Mouse (Mus musculus) stomach, embryonic 14.5 days (tissue): ENCODE results near the gene App. TPM values are rescaled to one million over a fixed set of nuclear protein-coding genes. Genes with fewer than 3 reads are reported as not detected.

ENCODE experiments used
- ATAC-seq: fragments of 200-750 bp; cut with Nextera tagmentation; 2 replicates; pipeline ENCODE4 v1.8.0; 2017; ENCODE audit warnings: low read depth, moderate TSS enrichment; ENCODE audit not compliant: insufficient number of reproducible peaks, insufficient read depth, low FRiP score
- H3K27ac ChIP-seq: fragments of 300-500 bp; sonication (generic); 2 replicates; pipeline ENCODE4 v1.5.1; 2014; ENCODE audit warnings: mild to moderate bottlenecking, low read length, moderate library complexity, mixed read lengths
- H3K27me3 ChIP-seq: fragments of 300-500 bp; sonication (generic); 2 replicates; pipeline ENCODE4 v1.6.1; 2014; ENCODE audit warnings: low read length, control low read depth, mixed read lengths; ENCODE audit not compliant: control insufficient read depth, insufficient read depth
- H3K36me3 ChIP-seq: fragments of 300-500 bp; sonication (generic); 2 replicates; pipeline ENCODE4 v1.6.1; 2014; ENCODE audit warnings: mild to moderate bottlenecking, control low read depth, low read length, moderate library complexity, mixed read lengths; ENCODE audit not compliant: control insufficient read depth, insufficient read depth
- H3K4me1 ChIP-seq: fragments of 300-500 bp; sonication (generic); 2 replicates; pipeline ENCODE4 v1.6.1; 2014; ENCODE audit warnings: low read length, control low read depth, mixed read lengths; ENCODE audit not compliant: control insufficient read depth, insufficient read depth
- H3K4me2 ChIP-seq: fragments of 300-500 bp; sonication (generic); replicated peaks from 2 replicates; pipeline ENCODE4 v1.6.1; 2014; ENCODE audit warnings: low read depth, low read length, control low read depth
- H3K4me3 ChIP-seq: fragments of 300-500 bp; sonication (generic); 2 replicates; pipeline ENCODE4 v1.5.1; 2014; ENCODE audit warnings: low read depth, low read length, control low read depth
- H3K9ac ChIP-seq: fragments of 300-500 bp; sonication (generic); replicated peaks from 2 replicates; pipeline ENCODE4 v1.6.1; 2014; ENCODE audit warnings: low read depth, mild to moderate bottlenecking, control low read depth, low read length, moderate library complexity, mixed read lengths
- H3K9me3 ChIP-seq: fragments of 300-500 bp; sonication (generic); 2 replicates; pipeline ENCODE4 v1.6.1; 2016; ENCODE audit warnings: low read depth, low read length, control low read depth; ENCODE audit not compliant: control insufficient read depth
- WGBS: fragments of 180-500 bp; shearing (Covaris S2); extraction: QIAGEN DNeasy Blood & Tissue Kit; methylation state at CpG from one replicate; pipeline ENCODE4 v1.1.7; 2014; 5-methylcytosine and 5-hydroxymethylcytosine counted together
- polyA plus RNA-seq: library from polyadenylated mRNA; unstranded; fragments of >200 nt; fragmentation: Nextera tagmentation; extraction: Ambion mirVana; gene quantifications from 2 replicates; pipeline ENCODE4 v1.2.1, GENCODE M21; 2014

Gene App
- polyA plus RNA-seq, 1 experiment from 2014 or later, result 160 TPM

- Histone ChIP-seq H3K9ac (no peak overlapping the region), H3K27ac (peak overlapping the region; percentile 55; the same call in 1 of the 2 replicates), H3K36me3 (no peaks in the 10 kb centered on the region), H3K4me2 (no peak overlapping the region), H3K4me1 (peaks cover 22% of the 10 kb centered on the region), H3K4me3 (no peak overlapping the region), H3K9me3 (no peaks in the 10 kb centered on the region), H3K27me3 (no peaks in the 10 kb centered on the region)
- 55% methylated on average over 9 of the region's 9 CpGs for WGBS
- no peak for ATAC-seq
Observed at GRCm38 (mm10) chr16:85148615-85149508, 24.7 kb downstream of the App start.

GRCm38 (mm10) chr16:85147440-85147839, 26.1 kb downstream of the App start:
- WGBS, result 71% methylated on average over 4 of the region's 4 CpGs
- ATAC-seq, result no peak

DNA sequence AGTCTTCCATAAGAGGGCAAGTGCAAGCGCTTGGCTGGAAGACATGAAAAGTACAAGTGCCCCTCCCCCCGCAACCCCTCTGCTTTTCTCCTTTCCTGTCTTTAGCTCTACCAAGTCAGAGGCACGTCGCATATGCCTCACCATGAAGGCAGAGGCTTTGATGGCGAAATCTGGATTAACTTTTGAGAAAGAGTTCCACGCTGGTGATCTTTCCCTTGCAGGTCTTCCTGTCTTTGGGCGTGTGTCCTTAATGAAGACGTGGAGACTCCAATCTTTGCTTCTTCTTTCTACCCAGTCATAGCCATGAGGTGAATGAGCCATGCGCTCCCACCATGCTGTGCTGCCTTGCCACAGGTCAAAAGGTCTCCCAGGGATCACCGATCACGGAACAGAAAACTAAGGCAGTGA, 27.8 kb downstream of the App start:
- no peaks in the 10 kb centered on the region for H3K9me3 ChIP-seq
- ATAC-seq, result no peak
- no peak overlapping the region for H3K27ac ChIP-seq
- no peaks in the 10 kb centered on the region for H3K27me3 ChIP-seq
- H3K4me1 ChIP-seq, result peaks cover 14% of the 10 kb centered on the region
- 90% methylated on average over 11 of the region's 11 CpGs for WGBS
- H3K36me3 ChIP-seq, result no peaks in the 10 kb centered on the region
- no peak overlapping the region for H3K9ac ChIP-seq
- H3K4me3 ChIP-seq, result no peak overlapping the region
- H3K4me2 ChIP-seq, result no peak overlapping the region

More at GRCm38 (mm10) chr16:85147440-85147839, 26.1 kb downstream of the App start:
- H3K9me3 ChIP-seq, result no peaks in the 10 kb centered on the region
- peaks cover 22% of the 10 kb centered on the region for H3K4me1 ChIP-seq
- no peaks in the 10 kb centered on the region for H3K36me3 ChIP-seq
- no peak overlapping the region for H3K27ac ChIP-seq
- H3K4me3 ChIP-seq, result no peak overlapping the region
- no peaks in the 10 kb centered on the region for H3K27me3 ChIP-seq
- no peak overlapping the region for H3K4me2 ChIP-seq
- no peak overlapping the region for H3K9ac ChIP-seq

DNA sequence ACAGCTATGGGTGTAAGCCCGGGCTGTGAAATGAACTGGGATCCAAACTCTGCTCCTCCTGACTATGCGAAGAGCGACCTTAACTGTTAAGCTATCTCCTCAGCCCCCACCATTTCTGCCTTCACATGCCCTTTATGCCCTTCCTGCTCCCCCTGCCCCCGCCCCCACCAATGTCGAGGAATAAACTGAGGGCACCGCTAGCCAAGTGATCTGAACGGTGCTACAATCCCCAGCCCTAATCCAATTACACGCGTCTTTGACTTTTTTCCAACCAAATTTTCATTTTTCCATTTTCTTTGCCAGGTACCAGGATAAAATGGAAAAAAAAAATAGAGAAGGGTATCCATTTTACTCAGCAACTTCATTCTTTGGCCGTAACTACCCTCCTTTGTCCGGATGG, 28.2 kb downstream of the App start:
- no peak for ATAC-seq
- H3K9ac ChIP-seq, result no peak overlapping the region
- H3K4me3 ChIP-seq, result no peak overlapping the region
- 91% methylated on average over 11 of the region's 11 CpGs for WGBS
- no peaks in the 10 kb centered on the region for H3K9me3 ChIP-seq
- H3K4me1 ChIP-seq, result peaks cover 14% of the 10 kb centered on the region
- H3K27me3 ChIP-seq, result no peaks in the 10 kb centered on the region
- no peak overlapping the region for H3K4me2 ChIP-seq
- H3K36me3 ChIP-seq, result no peaks in the 10 kb centered on the region
- no peak overlapping the region for H3K27ac ChIP-seq

- no peak overlapping the region for H3K4me2 ChIP-seq
- WGBS, result 73% methylated on average over 6 of the region's 6 CpGs
- no peak overlapping the region for H3K9ac ChIP-seq
- H3K9me3 ChIP-seq, result no peaks in the 10 kb centered on the region
- H3K27ac ChIP-seq, result no peak overlapping the region
- ATAC-seq, result no peak
- no peaks in the 10 kb centered on the region for H3K27me3 ChIP-seq
- peaks cover 12% of the 10 kb centered on the region for H3K4me1 ChIP-seq
- H3K36me3 ChIP-seq, result no peaks in the 10 kb centered on the region
- no peak overlapping the region for H3K4me3 ChIP-seq
Observed at GRCm38 (mm10) chr16:85144401-85144800, 29.2 kb downstream of the App start.

DNA sequence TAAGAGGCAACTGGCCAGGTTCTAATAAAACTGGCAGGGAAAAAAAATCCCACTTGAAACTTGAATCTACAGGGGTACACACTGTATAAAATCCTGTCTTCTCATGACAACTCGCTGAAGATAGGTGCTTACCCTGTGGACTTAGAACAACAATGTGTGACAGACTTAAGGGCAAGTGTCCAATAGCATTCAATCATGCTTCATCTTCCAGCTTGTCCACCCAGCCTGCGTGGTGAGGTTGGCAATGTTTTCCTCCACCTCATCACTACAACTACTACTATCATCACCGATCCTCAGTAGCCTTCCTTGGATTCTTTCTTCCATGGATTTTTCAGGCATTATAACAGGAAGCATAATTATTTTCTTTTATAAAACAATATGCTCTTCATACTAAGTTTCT, 29.7 kb downstream of the App start:
- Histone ChIP-seq H3K4me3 (no peak overlapping the region), H3K27ac (no peak overlapping the region), H3K9ac (no peak overlapping the region), H3K27me3 (no peaks in the 10 kb centered on the region), H3K9me3 (no peaks in the 10 kb centered on the region), H3K36me3 (no peaks in the 10 kb centered on the region), H3K4me1 (peaks cover 6% of the 10 kb centered on the region; the same call in 1 of the 2 replicates), H3K4me2 (no peak overlapping the region)
- WGBS, result 86% methylated on average over 3 of the region's 3 CpGs
- no peak for ATAC-seq

GRCm38 (mm10) chr16:85143188-85143587, 30.4 kb downstream of the App start:
- no peak for ATAC-seq
- Histone ChIP-seq H3K27me3 (no peaks in the 10 kb centered on the region), H3K4me3 (no peak overlapping the region), H3K9me3 (no peaks in the 10 kb centered on the region), H3K4me2 (no peak overlapping the region), H3K9ac (no peak overlapping the region), H3K4me1 (no peaks in the 10 kb centered on the region), H3K36me3 (no peaks in the 10 kb centered on the region), H3K27ac (no peak overlapping the region)
- 71% methylated on average over 3 of the region's 3 CpGs for WGBS

GRCm38 (mm10) chr16:85141404-85141803, 32.2 kb downstream of the App start:
- Histone ChIP-seq H3K27ac (no peak overlapping the region), H3K4me3 (no peak overlapping the region), H3K4me1 (no peaks in the 10 kb centered on the region), H3K9me3 (no peaks in the 10 kb centered on the region), H3K9ac (no peak overlapping the region), H3K4me2 (no peak overlapping the region), H3K27me3 (no peaks in the 10 kb centered on the region), H3K36me3 (no peaks in the 10 kb centered on the region)
- ATAC-seq, result no peak
- 52% methylated on average over 4 of the region's 4 CpGs for WGBS
